Mouse (Mus musculus) forelimb bud, embryonic 11.5 days (tissue): Measurements from ENCODE around the gene Timm8a2.

Experiments used
- DNase-seq: peaks from one replicate; pipeline ENCODE4 v3.0.0-alpha.2; 2012; ENCODE audit warnings: low read depth, low spot score

Gene Timm8a2

DNA sequence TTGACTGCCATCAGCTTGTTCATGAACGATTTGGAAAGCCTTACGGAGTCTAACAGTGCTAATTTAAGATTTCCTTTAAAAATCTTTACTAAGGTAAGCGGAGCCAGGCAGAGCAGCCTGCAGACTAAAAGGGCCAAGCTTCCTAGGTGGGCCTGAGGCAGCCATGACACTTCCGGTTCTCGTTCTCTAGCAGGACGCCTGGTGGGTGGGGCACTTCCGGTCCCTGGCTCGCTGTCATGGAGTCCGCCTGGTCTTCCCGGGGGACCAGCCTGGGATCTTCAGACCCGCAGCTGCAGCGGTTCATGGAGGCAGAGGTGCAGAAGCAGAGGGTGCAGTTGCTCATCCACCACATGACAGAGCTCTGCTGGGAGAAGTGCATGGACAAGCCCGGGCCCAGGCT, at the start of gene Timm8a2:
TSS of gene Timm8a2 (plus strand) at position 224 of the 400 bp plus-strand sequence.
- DNase-seq, result no peak

DNA sequence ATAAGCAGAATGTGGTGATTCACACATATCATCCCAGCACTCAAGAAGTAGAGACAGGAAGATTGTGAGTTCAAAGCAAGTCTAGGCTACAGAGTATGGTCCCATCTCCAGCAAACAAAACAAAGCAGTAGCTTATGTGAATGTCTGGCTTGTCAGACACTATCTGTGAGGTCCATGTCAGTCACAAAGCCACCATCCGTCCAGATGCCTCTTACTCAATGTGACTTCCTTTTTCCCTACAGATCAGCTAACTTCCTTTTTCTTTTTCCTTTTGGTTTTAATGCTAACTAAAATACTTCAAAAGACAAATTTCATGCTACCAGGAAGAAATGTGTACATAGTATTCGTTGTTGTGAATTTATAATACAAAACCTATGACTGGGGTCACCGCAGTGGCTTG, 49.0 kb upstream of the Timm8a2 start:
- no peak for DNase-seq

DNA sequence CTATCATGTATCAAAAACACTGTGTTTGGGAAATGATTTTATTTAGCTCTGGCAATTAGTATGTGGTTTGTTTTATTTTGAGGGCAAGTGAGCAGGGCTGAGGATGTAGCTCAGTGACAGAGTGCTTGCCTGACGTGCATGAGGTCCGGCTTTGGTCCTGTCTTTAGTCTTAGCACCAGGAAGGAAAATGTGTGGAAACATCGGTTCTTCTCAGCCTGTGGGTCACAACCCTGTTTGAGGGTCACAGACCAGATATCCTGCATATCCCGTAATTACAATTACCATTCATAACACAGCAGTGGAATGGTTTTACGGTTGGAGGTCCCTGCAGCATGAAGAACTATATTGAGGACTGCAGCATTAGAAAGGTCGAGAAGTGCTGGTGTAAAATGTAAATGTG, 48.4 kb upstream of the Timm8a2 start:
- DNase-seq, result no peak

DNA sequence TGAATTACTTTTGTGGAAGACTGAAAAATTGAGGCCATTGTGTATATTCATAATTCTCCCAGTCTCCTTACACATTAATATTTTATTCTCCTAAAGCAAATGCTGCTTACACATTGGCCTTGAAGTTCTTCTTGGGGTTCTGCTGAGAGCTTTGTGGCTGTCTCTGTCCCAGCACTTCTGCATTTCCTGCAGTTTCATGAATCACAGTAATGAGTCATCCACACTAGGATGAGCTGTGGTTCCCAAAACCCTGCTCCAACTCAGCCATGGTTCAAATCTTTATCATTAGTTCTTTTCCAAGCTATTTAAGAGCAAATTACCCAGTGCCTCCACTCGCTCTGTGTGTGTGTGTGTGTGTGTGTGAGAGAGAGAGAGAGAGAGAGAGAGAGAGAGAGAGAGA, 47.2 kb upstream of the Timm8a2 start:
- no peak for DNase-seq

DNA sequence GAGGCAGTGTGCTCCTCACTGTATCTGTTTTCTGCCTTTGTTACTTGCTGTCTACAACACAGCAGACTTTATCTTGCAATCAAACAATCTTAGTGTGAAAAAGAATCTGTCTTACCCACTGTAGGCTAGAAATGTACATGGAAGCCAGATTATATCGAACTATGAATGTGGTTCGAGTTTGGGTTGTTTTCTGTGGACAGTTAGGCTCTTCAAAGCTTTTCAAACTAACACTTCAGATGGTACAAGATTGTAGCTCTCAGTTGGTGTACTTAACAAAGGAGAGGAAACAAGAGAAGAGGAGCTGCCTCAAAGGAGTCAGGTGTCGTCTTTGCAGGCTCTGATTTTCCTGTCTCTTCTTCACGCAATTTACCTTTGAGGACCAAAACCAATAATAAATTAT, 46.8 kb upstream of the Timm8a2 start:
- DNase-seq, result no peak

DNA sequence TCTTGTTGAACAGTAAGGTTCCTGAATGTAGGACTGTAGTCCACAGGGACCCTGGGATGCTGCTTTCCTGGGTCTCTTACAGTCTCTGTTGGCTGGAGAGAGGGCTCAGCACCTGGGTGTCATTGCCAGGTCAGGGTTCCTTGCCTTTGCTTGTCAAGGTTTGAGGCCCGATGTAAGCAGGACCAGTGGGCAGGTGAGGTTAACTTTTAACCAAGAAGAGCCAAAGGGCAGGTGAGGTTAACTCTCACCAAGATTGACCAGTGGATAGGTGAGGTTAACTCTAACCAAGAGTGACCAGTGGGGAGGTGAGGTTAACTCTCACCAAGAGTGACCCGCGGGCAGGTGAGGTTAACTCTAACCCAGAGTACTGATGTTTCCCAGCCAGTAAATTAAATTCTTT, 45.1 kb upstream of the Timm8a2 start:
- DNase-seq, result no peak

DNA sequence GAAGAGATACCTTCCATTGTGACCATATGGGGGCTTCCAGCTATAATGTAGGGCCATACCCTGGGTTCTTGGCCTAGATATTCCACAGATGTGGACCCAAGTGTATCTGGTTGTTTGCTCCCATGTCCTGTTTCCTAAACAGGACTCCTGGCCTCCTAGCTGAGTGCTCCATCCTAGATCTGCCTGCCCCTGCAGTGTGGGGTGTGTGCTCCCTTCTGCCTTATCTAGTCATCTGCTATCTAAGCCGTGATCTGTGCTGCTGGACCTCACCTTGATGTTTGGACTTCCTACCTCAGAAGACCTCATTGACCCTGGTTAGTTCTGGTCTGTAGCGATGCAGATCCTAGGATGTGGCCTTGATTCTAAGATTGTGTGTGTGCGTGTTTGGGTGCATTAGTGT, 44.6 kb upstream of the Timm8a2 start:
- DNase-seq, result no peak

DNA sequence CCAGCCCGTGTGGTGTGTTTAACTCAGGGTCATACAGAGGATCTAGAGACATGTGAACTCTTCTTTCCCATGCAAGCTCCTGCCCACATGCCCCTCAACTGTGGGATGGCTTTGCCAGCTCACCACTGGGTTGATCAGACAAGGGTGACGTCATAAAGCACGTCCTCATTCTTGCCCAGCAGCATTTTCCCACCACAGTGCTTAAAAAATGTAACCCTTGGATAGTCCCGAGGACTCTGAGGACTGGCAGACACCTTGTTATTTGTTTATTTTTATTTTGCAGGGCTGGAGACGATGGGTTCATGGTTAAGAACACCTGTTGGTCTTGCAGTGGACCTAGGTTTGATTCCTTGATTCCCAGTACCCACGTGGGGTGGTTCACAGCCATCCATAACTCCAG, 43.6 kb upstream of the Timm8a2 start:
- no peak for DNase-seq

DNA sequence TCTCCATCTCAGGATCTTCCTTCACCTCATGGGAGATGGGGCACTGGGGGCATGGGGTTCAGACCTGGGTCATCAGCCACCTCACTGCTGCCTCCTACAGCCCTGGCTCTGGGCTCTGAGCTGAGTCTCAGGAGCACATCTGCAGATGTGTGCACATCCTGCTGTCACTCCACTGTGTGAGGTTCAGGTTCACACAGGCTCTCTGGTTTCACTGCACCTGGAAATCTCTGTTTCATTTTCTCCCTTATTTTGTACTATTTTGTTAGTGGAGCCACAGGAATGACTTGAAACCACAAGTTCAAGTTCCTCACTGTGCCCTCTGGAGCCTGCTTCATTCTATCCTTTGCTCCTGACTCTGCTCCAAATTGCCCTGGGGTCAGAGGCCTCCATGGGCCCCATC, 42.6 kb upstream of the Timm8a2 start:
- DNase-seq, result no peak

DNA sequence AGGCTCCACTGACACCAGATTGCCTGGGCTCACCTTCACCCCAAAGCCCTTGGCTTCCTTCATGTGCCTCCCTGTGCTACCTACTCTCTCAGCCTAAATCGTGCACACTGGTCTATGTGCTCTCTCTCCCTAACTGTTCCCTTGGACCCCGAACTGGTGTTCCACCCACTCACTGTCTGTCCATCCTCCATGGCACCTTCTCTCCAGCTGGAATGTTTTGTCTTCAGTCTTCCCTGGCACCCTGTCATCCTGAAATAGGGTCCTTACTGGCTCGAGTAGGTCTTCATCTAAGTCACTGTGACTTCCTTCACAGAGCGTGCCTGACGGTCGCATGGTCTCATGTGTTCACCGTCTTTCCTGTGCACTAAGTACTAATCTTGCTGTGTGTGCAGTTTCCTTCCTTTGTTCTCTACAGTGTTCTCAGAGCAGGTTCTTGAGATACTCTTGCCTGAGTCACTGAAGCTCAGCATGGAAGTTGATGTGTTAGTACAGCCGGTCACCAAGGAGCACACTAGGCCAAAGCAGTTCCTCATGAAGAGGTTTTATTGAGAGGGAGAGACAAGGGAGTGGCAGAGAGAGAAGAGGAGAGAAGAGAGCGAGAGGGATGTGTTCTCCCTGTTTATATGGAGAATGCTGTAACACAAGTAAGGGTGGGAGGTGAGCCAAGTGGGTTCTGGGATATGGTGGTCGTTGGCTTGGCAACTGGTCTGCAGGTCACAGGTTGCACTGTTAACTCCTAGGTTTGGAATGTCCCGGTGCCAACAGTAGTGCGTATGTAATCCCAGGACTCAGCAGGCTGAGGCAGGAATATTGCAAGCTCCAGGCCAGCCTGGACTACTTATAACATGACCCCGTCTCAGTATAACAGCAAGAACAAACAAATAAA, 41.8 kb upstream of the Timm8a2 start:
- no peak for DNase-seq

DNA sequence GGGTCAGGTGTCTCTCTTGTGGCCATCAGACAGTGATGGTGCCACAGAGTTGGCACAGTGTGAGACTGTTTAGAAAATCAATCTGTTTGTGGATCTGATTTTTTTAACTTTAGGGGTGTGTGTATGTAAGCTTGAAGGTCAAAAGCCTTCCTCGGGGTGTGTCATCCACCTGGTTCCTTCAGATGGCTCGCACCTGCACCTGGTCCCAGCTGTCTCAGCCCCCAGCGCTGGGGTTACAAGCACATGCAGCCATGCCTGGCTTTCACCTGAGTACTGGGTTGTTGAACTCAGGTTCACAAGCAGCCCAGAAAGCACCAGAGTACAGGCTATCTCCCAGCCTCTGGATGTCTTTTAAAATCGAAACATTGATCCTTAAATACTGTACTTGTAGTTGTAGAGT, 40.9 kb upstream of the Timm8a2 start:
- DNase-seq, result no peak

DNA sequence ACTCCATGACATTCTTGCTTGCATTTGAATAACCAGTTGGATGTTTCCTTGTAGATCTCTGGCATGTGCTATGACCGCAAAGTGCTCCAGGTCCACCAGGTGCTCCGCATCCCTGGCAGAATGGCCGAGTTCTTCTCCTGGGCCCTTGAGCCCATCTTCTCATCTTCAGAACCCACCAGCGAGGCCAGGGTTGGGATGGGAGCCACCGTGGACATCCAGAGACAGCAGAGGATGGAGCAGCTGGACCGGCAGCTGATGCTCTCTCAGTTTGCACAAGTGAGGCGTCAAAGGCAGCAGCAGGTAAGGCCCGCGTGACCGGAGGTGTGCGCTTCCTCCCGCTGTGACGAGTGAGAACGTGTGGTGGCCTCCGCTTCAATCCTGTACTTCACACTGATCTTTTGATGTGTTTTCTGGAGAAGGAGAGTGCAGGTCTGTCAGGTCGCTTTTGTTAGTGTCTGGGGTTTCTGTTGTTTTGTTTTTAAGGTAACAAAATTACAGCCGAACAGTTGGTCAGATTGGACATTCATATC, 40.2 kb upstream of the Timm8a2 start:
- DNase-seq, result no peak

DNA sequence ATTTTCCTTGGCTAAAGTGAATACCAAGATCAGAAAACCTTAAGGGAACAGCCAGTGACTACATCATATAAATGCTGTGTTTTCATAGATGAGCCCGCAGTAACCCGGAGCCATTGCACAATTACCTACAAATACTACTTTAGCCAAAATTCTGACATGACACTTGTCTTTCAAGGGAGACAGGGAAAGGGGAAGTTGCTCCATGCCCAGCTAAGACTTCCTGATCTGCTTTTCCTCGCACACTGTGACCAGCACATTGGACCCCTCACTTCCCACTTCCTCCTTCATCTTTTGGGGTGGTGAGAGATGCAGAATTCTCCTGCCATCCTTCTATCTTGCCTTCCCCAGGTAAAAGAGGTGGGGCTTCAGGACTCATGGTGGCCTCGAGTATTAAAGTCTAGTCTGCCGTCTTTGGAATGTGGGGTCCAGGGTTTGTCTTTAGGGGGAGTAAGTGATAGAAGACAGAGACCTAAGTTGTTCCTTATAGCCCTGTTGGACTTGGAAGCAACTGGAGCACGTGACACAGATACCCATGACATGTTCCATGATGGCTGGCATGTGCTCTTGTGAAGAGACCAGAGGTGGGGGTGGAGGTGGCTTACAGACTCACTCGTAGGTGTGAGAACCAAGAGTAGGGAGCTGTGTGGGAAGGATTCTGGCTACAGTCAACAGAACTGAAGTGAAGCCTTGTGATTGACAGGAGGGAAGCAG, 39.5 kb upstream of the Timm8a2 start:
- DNase-seq, result no peak

DNA sequence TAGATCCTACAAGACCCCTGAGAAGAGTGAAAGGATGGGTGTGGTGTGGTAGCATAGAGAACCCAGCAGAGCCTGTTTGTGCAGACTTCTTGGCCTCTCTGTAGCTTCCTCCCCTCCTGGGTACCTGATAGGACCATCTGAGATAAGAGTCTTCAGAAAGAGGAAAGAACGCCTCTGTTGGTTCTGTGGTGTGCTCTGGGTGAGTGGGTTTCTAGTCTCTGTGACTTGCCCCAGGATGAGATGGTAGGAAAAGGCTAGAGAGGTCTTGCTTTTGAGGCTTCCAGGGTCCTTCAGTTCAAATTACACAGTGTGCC, 39.0 kb upstream of the Timm8a2 start:
- DNase-seq, result no peak

DNA sequence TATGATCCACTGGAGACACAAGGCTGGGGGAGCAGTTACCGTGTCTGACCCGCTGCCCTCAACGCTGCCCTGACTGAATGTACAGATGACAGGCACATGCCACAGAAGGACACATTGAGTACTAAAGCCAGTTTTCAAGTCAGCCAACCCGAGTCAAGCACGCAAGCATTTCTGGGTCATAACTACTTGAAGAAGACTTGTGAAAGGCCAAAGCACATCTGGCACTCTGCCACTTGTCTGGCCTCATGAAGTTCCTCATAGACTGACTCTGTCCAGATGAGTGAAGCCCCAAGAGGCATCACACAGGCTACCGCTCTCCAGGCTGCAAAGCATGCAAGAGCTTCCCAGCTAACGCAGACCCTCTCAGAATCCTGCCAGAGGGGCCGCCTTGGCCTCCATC, 37.7 kb upstream of the Timm8a2 start:
- DNase-seq, result no peak

DNA sequence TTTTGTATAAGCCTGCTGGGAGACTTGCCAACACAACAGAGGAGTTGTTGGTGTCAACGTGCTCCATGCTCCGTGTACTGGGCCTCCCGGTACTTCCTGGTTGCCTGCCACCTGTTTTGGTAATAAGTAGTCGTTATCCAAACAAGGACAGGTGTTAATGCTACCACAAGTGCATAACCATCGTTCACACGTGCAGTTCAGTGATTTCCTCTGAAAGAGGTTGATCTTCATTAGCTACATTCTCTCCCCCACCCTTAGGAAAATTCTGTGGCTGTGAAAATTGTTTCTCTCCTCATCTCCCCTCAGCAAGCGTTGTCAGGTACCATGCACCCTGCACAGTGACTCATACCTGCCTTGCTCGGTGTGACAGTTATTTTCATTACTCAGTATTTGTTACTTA, 35.0 kb upstream of the Timm8a2 start:
- no peak for DNase-seq

DNA sequence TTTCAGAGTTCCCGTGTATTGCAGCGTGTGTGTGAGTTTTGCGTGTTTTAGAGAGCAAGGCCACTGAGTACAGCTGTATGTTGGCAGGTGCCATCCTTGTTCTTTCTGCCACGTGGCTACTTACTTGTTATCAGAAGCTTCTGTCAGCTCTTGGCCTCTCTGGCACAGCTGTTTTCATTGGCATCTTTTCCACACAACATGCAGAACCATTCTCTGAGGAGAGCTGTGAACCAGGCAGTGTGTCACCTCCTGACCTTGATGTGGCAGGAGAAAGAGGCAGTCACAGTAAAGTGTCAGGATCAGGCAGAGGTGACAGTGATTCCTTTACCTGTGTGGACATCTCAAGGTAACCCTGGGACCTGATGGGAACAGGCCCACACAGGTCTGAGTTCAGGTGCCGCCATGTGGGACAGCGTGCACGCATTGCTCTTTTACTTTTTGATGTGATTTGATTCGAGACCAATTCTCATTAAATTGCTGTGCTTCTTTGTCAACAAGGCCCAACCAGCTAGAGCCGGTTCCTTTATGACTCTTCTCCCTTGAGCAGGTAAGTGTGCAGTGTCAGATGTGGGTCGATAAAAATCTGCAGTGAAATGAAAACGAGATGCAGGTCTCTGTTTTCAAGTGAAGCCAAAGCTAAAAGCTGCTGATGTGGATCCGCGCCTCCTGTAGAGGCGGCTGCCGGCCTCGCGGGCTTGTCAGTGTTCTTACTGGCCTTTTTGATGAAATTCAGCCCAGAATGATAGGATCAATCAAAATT, 33.9 kb upstream of the Timm8a2 start:
- DNase-seq, result no peak

DNA sequence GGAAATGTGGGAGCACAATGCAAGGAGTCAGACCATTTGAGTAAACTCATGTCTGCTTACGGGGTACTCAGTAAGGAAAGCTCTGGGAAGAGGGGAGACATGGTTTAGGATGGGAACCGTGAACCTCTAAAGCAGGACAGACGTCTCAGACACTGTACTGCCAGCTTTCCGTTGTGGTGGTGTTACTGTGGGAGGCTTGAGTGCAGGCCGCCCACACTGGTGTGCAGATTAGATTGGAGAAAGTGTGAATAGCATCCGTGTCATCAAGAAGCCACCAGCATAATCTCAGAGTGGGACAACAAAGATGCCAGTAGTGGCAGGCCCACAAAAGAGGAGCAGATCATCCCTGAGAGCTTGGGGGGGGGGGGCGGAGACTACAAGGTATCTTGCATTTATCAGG, 32.2 kb upstream of the Timm8a2 start:
- no peak for DNase-seq

DNA sequence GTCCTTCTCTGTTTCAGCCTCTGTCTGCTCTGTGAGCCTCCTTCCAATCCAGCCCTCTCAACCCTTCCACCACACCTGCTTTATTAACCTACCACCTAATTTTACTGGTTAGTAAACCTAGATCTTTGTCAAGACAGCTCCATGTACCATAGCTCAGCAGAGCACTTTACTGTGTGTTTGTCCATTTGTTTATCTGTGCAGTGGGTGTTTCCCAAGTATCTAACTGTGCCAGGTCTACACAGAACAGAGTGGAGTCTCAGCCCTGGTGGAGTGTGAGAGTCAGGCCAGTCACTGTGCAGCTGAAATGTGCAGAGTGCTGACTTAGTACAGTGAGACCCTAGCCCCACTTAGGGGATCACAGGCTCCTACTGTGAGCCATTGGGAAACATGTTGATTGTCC, 30.7 kb upstream of the Timm8a2 start:
- no peak for DNase-seq

DNA sequence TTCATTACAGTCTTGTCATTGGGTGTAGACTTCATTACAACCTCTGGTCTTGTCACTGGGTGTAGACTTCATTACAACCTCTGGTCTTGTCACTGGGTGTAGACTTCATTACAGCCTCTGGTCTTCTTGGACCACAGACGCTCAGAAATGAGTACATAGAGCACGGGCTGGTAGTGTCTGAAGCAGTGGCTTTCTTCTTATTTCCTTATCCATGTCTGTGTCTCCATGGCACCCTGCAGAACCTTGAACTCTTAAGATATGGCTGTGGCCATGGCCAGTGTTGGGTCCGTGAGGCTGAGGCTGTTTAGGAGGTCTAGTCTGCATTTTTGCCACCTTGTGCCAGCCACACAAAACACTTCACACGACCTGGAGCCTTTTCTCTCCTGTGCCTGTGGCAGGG, 26.2 kb upstream of the Timm8a2 start:
- no peak for DNase-seq

DNA sequence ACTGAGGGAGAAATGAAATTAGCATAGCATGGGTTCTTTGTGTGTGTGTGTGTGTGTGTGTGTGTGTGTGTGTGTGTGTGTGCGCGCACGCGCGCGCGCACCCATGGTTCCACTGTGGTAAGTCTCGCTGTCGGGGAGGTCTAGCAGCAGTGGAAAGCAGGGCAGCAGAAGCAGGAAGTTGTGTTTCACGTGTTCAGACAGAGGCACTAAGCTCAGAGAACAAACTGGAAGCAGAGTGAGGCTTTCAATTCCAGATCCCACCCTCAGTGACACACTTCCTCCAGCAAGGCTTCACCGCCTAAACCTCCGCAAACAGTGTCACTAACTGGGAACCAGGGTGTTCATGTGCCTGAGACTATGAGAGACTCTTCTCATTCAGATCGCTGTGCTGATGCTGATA, 25.0 kb upstream of the Timm8a2 start:
- DNase-seq, result no peak

DNA sequence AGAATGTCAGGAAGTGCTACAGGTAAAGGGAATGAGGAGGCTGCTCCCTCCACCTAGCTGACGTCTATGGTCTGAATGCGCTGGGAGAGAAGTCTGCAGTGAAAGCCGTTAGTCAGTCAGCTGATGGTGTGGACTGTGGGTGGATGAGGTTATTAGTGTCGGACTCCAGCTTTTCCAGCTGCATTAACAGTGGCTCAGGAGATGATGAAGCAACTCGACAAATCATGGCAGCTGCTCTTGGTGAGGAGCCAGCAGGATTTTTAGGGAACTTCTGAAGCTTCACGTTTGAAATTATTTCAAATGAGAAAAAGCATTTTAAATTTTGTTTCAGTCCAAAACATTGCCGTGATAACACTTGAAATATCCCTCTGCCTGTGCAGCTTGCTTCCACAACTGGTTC, 24.2 kb upstream of the Timm8a2 start:
- no peak for DNase-seq
